Mouse (Mus musculus): ENCODE data around the gene Fut8. TPM values are rescaled to one million over a fixed set of nuclear protein-coding genes. Genes with fewer than 3 reads are reported as not detected.
"Not testable (repeated sequence)": the region's sequence is repeated elsewhere in the genome, so short reads cannot be mapped to it uniquely, and the experiment has no call there.

Gene Fut8
- total and polyA plus RNA-seq, 2 experiments from 2014 or later = 58.5 to 70.3 TPM

DNA sequence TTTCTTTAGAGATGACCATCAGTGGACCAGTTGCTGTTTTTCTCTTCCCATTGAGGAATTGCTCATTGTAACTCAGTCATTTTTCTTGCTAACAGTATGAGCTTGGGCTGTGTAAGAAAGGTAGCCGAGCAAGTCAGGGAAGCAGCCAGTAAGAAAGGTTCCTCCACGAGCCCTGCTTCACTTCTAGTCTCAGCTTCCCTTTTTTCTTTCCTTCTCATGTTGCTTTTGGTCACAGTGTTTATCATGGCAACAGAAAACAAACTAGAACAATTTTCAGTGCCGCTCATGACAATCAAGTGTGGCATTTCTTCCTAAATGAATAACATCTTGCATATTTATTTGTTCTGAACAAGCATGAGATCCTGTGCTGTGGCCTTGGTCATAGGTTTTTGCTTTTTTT, 32.8 kb downstream of the Fut8 start:
- H3K27ac ChIP-seq = no peak overlapping the region
- H3K4me3 ChIP-seq (ENCODE audit: low read length) = no peak overlapping the region
- H3K36me3 ChIP-seq (ENCODE audit: insufficient read depth, low read length) = no peaks in the 10 kb centered on the region
- no peak for ATAC-seq
- no peaks in the 10 kb centered on the region for H3K27me3 ChIP-seq (ENCODE audit: insufficient read depth, low read length)
- no peak for DNase-seq (ENCODE audit: low spot score)
- H3K4me1 ChIP-seq (ENCODE audit: insufficient read depth, low read length) = no peaks in the 10 kb centered on the region
- WGBS = 86% methylated on average over 3 of the region's 3 CpGs
- H3K9ac ChIP-seq (replicated peaks; ENCODE audit: low read length) = no peak overlapping the region
- no peaks in the 10 kb centered on the region for H3K9me3 ChIP-seq (ENCODE audit: low read length)
- no peak for TF ChIP-seq CTCF (IDR thresholded peaks at IDR 0.05; ENCODE audit: low read depth)
- no peak overlapping the region for H3K4me2 ChIP-seq (ENCODE audit: low read depth, low read length)

DNA sequence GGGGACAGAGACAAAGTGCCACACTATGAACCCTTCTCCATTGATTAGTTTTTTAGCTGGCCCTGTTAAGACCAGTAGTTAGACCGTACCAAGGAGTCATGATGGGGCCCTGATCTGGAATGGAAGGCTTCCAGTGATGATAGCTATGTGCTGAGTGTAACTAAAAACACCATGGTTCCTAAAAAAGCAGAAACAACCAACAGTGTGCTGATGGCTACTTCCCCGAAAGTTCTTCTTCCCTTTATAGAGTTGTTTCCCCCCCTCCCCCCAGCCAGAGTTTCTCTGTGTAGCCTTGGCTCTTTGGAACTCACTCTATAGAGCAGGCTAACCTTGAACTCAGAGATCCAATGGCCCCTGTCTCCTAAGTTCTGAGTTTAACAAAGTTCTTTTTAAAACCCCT, 50.6 kb downstream of the Fut8 start:
- DNase-seq (ENCODE audit: low spot score) (no peak), ATAC-seq (no peak)
- no peaks in the 10 kb centered on the region for H3K27me3 ChIP-seq (ENCODE audit: insufficient read depth, low read length)
- WGBS = 98% methylated on average over 2 of the region's 2 CpGs
- no peaks in the 10 kb centered on the region for H3K9me3 ChIP-seq (ENCODE audit: low read length)
- TF ChIP-seq CTCF (IDR thresholded peaks at IDR 0.05; ENCODE audit: low read depth) = no peak
- H3K9ac ChIP-seq (replicated peaks; ENCODE audit: low read length) = no peak overlapping the region
- no peak overlapping the region for H3K4me2 ChIP-seq (ENCODE audit: low read depth, low read length)
- no peak overlapping the region for H3K4me3 ChIP-seq (ENCODE audit: low read length)
- H3K4me1 ChIP-seq (ENCODE audit: insufficient read depth, low read length) = no peaks in the 10 kb centered on the region
- H3K36me3 ChIP-seq (ENCODE audit: insufficient read depth, low read length) = no peaks in the 10 kb centered on the region
- H3K27ac ChIP-seq = no peak overlapping the region

DNA sequence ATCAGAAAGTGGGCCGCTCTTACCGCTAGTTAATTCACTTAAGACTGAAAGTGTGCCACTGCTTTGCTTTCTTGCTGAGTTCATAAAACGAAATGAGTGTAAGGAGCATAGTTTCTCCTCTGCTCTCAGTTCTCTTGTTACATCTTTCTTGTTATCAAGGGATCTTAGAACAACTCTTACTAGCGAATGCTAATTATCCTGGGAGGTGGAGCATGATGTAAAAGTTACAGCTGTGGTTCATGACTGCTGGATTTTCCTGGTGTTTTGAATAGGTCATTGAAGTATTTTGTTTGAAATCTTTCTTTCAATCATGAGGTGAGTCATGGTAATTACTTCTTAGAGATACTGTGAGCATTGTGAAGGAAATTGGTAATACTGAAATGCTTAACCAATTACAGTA, 53.1 kb downstream of the Fut8 start:
- no peak for TF ChIP-seq CTCF (IDR thresholded peaks at IDR 0.05; ENCODE audit: low read depth)
- no peak overlapping the region for H3K9ac ChIP-seq (replicated peaks; ENCODE audit: low read length)
- no peak overlapping the region for H3K4me2 ChIP-seq (ENCODE audit: low read depth, low read length)
- H3K36me3 ChIP-seq (ENCODE audit: insufficient read depth, low read length) = no peaks in the 10 kb centered on the region
- H3K9me3 ChIP-seq (ENCODE audit: low read length) = no peaks in the 10 kb centered on the region
- H3K27ac ChIP-seq = no peak overlapping the region
- no peak for ATAC-seq
- H3K4me3 ChIP-seq (ENCODE audit: low read length) = no peak overlapping the region
- DNase-seq (ENCODE audit: low spot score) = no peak
- WGBS = 73% methylated on average over 4 of the region's 4 CpGs
- H3K4me1 ChIP-seq (ENCODE audit: insufficient read depth, low read length) = no peaks in the 10 kb centered on the region
- H3K27me3 ChIP-seq (ENCODE audit: insufficient read depth, low read length) = no peaks in the 10 kb centered on the region

DNA sequence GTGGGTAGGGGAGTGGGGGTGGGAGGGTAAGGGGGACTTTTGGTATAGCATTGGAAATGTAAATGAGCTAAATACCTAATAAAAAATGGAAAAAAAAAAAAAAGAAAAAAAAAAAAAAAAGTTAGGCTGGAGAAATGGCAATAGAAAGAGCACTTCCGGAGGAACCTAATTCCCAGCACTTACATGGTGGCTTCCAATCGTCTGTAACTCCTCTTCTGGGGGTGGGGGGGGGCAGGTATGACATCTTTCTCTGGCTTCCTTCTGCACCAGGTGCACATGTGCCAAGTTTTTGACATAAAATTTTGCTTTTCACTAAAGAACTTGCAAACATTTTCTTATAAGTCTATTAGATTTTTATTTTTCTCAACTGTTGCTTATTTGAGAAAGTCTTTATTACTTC, 53.9 kb downstream of the Fut8 start:
- not testable (repeated sequence) for H3K9ac ChIP-seq (replicated peaks; ENCODE audit: low read length); H3K9me3 ChIP-seq (ENCODE audit: low read length); H3K27ac ChIP-seq; H3K4me3 ChIP-seq (ENCODE audit: low read length); H3K27me3 ChIP-seq (ENCODE audit: insufficient read depth, low read length); DNase-seq (ENCODE audit: low spot score); ATAC-seq; H3K4me2 ChIP-seq (ENCODE audit: low read depth, low read length); H3K36me3 ChIP-seq (ENCODE audit: insufficient read depth, low read length); H3K4me1 ChIP-seq (ENCODE audit: insufficient read depth, low read length)
- 74% methylated on average over 2 of the region's 2 CpGs for whole genome bisulfite sequencing

DNA sequence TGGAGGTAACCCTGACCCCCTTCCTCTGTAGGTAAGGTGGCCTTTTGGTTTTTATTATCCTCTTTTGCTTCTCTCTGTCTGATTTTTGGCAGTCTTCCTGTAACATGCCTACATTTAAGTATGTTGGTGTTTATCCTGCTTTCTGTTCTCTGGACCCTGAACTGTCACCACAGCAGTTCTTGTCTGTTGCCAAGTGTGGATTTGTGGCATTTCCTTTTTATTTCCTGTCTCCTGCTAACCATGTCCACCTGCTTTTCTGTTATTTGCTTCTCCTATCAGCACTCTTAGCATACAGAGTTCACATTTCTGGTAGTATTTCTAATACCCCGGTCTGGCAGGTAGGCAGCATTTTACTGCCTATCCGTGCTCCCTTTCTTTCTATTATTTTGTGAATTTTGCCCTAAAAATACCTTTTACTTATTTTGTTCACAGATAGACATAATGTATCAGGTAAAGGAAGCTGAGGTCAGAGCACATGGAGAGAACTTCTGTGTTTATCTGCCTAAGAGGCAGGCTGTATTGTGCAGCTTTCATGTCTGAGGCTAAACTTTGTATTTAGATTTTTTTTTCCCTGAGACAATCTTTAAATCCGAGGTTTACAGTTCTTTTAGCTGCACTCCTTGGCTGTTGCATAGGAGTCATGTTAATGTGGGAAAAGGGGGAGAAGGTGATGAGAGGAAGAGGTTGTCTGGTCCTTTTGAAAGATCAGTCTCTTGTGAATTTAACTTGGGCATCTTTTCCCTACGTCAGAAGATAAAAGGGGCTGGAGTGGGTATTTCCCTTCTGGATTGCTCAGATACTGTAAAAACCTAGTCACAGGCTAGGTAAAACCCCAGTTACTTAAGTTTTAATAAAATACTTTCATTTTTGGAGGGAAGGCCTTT, 54.7 kb downstream of the Fut8 start:
- H3K4me2 ChIP-seq (ENCODE audit: low read depth, low read length) = no peak overlapping the region
- 72% methylated on average over 4 of the region's 4 CpGs for WGBS

DNA sequence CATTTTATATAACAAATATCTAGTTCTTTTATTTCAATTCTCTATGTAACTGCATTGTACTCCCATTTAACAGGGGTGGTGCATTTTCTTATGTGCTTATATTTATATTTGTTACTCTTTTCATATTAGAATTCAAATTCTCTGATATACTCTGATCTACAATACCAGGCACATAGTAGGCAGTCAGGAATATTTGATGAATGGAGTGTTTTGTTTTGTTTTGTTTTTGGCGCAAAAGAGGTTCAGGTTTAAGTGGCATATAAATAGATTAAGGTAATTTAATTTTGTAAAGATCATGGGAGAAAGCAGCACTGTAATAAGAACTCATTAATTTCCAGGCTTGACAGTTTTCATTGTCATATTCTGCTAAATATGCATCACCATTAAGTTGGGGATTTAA, 58.2 kb downstream of the Fut8 start:
- no peak for ATAC-seq
- no peak for DNase-seq (ENCODE audit: low spot score)
- no peak overlapping the region for H3K27ac ChIP-seq
- TF ChIP-seq CTCF (IDR thresholded peaks at IDR 0.05; ENCODE audit: low read depth) = no peak
- WGBS = 75% methylated on average over 1 of the region's 1 CpGs
- no peaks in the 10 kb centered on the region for H3K27me3 ChIP-seq (ENCODE audit: insufficient read depth, low read length)
- no peaks in the 10 kb centered on the region for H3K9me3 ChIP-seq (ENCODE audit: low read length)
- no peaks in the 10 kb centered on the region for H3K4me1 ChIP-seq (ENCODE audit: insufficient read depth, low read length)
- no peak overlapping the region for H3K4me3 ChIP-seq (ENCODE audit: low read length)
- no peak overlapping the region for H3K9ac ChIP-seq (replicated peaks; ENCODE audit: low read length)
- no peaks in the 10 kb centered on the region for H3K36me3 ChIP-seq (ENCODE audit: insufficient read depth, low read length)
- no peak overlapping the region for H3K4me2 ChIP-seq (ENCODE audit: low read depth, low read length)

More for the DNA sequence above, 54.7 kb downstream of the Fut8 start:
- TF ChIP-seq CTCF (IDR thresholded peaks at IDR 0.05; ENCODE audit: low read depth) = no peak
- no peaks in the 10 kb centered on the region for H3K4me1 ChIP-seq (ENCODE audit: insufficient read depth, low read length)
- no peak for DNase-seq (ENCODE audit: low spot score)
- no peak overlapping the region for H3K4me3 ChIP-seq (ENCODE audit: low read length)
- no peaks in the 10 kb centered on the region for H3K36me3 ChIP-seq (ENCODE audit: insufficient read depth, low read length)
- no peaks in the 10 kb centered on the region for H3K9me3 ChIP-seq (ENCODE audit: low read length)
- H3K27me3 ChIP-seq (ENCODE audit: insufficient read depth, low read length) = no peaks in the 10 kb centered on the region
- H3K9ac ChIP-seq (replicated peaks; ENCODE audit: low read length) = no peak overlapping the region
- ATAC-seq = no peak
- H3K27ac ChIP-seq = no peak overlapping the region

DNA sequence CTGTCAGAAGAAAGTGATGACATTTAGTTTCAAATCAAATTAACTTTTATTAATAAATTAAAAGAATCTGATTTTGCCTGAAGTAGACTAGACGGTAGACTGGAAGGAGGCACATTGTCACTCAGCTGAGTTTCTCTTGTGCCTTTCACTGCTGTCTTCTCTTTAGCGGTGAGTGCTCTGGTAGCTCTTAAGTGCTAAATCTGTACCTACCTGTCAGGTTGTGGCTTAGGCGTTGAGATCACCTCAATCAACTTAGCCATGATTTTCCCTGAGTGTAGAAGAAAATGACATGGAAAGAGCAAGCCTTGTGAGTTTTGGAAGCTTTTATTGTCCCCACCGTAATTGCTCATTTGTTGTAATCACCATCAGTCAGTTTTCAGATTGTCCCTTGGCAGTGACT, 59.2 kb downstream of the Fut8 start:
- Histone ChIP-seq H3K9ac (replicated peaks; ENCODE audit: low read length) (no peak overlapping the region), H3K4me1 (ENCODE audit: insufficient read depth, low read length) (no peaks in the 10 kb centered on the region), H3K4me2 (ENCODE audit: low read depth, low read length) (no peak overlapping the region), H3K36me3 (ENCODE audit: insufficient read depth, low read length) (no peaks in the 10 kb centered on the region), H3K27me3 (ENCODE audit: insufficient read depth, low read length) (no peaks in the 10 kb centered on the region), H3K4me3 (ENCODE audit: low read length) (no peak overlapping the region), H3K27ac (no peak overlapping the region), H3K9me3 (ENCODE audit: low read length) (no peaks in the 10 kb centered on the region)
- WGBS = 87% methylated on average over 4 of the region's 4 CpGs
- ATAC-seq = no peak
- no peak for DNase-seq (ENCODE audit: low spot score)
- TF ChIP-seq CTCF (IDR thresholded peaks at IDR 0.05; ENCODE audit: low read depth) = no peak
